Mouse (Mus musculus) cerebellum, adult 11 months (tissue): Measurements from ENCODE around the gene Rai1.

Experiments
- DNase-seq: peaks from one replicate; pipeline ENCODE4 v3.0.0; 2022

Gene Rai1

GRCm38 (mm10) chr11:60132061-60132460 lies 27.2 kb downstream of the Rai1 start:
- no peak for DNase-seq

- no peak for DNase-seq
These were observed 31.7 kb downstream of the Rai1 start for GRCm38 (mm10) chr11:60136491-60136890.

GRCm38 (mm10) chr11:60137170-60137569 lies 32.4 kb downstream of the Rai1 start:
- no peak for DNase-seq

GRCm38 (mm10) chr11:60139141-60139733 lies 34.4 kb downstream of the Rai1 start:
- DNase-seq: peak; percentile 40

- peak; percentile 53 for DNase-seq
These were observed 35.0 kb downstream of the Rai1 start for GRCm38 (mm10) chr11:60139734-60140371.

GRCm38 (mm10) chr11:60140586-60141284 lies 35.9 kb downstream of the Rai1 start:
- peak; percentile 30 for DNase-seq

- DNase-seq: peak; percentile 24
These were observed 36.4 kb downstream of the Rai1 start for GRCm38 (mm10) chr11:60141285-60141608.

- DNase-seq: no peak
These were observed 38.3 kb downstream of the Rai1 start for GRCm38 (mm10) chr11:60143086-60143485.

GRCm38 (mm10) chr11:60146170-60146569 lies 41.4 kb downstream of the Rai1 start:
- no peak for DNase-seq

GRCm38 (mm10) chr11:60148591-60148990 lies 43.8 kb downstream of the Rai1 start:
- DNase-seq: no peak

GRCm38 (mm10) chr11:60149086-60149485 lies 44.3 kb downstream of the Rai1 start:
- no peak for DNase-seq

GRCm38 (mm10) chr11:60150677-60151076 lies 45.9 kb downstream of the Rai1 start:
- DNase-seq: no peak

GRCm38 (mm10) chr11:60152339-60152738 lies 47.5 kb downstream of the Rai1 start:
- DNase-seq: no peak

- no peak for DNase-seq
These were observed 49.1 kb downstream of the Rai1 start for GRCm38 (mm10) chr11:60153936-60154335.

GRCm38 (mm10) chr11:60155690-60156089 lies 50.9 kb downstream of the Rai1 start:
- DNase-seq: no peak

GRCm38 (mm10) chr11:60158271-60158670 lies 53.5 kb downstream of the Rai1 start:
- DNase-seq: no peak

- DNase-seq: no peak
These were observed 55.1 kb downstream of the Rai1 start for GRCm38 (mm10) chr11:60159955-60160354.

GRCm38 (mm10) chr11:60160454-60161114 lies 55.8 kb downstream of the Rai1 start:
- no peak for DNase-seq

GRCm38 (mm10) chr11:60161146-60161874 lies 56.5 kb downstream of the Rai1 start:
- no peak for DNase-seq

- no peak for DNase-seq
These were observed 57.7 kb downstream of the Rai1 start for GRCm38 (mm10) chr11:60162547-60162946.

- DNase-seq: no peak
These were observed 58.5 kb downstream of the Rai1 start for GRCm38 (mm10) chr11:60163362-60163761.

GRCm38 (mm10) chr11:60164450-60164849 lies 59.6 kb downstream of the Rai1 start:
- DNase-seq: no peak

GRCm38 (mm10) chr11:60165076-60165475 lies 60.3 kb downstream of the Rai1 start:
- DNase-seq: no peak
